Mouse (Mus musculus) lung, embryonic 14.5 days (tissue): ENCODE data around the gene Hoxd4. TPM values are rescaled to one million over a fixed set of nuclear protein-coding genes. Genes with fewer than 3 reads are reported as not detected.

Source experiments
- ATAC-seq: fragments of 200-750 bp; cut with Nextera tagmentation; 2 replicates; pipeline ENCODE4 v1.8.0; 2017; ENCODE audit warnings: mild to moderate bottlenecking, moderate TSS enrichment, moderate library complexity; ENCODE audit not compliant: insufficient read depth
- DNase-seq: peaks from one replicate; pipeline ENCODE4 v3.0.0-alpha.2; 2015
- H3K27ac ChIP-seq: fragments of 300-500 bp; sonication (generic); 2 replicates; pipeline ENCODE4 v1.5.1; 2014; ENCODE audit warnings: low read depth, mild to moderate bottlenecking, moderate library complexity
- H3K27me3 ChIP-seq: fragments of 300-500 bp; sonication (generic); 2 replicates; pipeline ENCODE4 v1.6.1; 2014; ENCODE audit warnings: low read length, control low read depth; ENCODE audit not compliant: insufficient read depth
- H3K36me3 ChIP-seq: fragments of 300-500 bp; sonication (generic); 2 replicates; pipeline ENCODE4 v1.6.1; 2014; ENCODE audit warnings: control low read depth; ENCODE audit not compliant: insufficient read depth
- H3K4me1 ChIP-seq: fragments of 300-500 bp; sonication (generic); 2 replicates; pipeline ENCODE4 v1.6.1; 2014; ENCODE audit warnings: antibody characterized with exemption, control low read depth; ENCODE audit not compliant: insufficient read depth
- H3K4me2 ChIP-seq: fragments of 300-500 bp; sonication (generic); 2 replicates; pipeline ENCODE4 v1.6.1; 2014; ENCODE audit warnings: mild to moderate bottlenecking
- H3K4me3 ChIP-seq: fragments of 300-500 bp; sonication (generic); 2 replicates; pipeline ENCODE4 v1.5.1; 2014; ENCODE audit warnings: low read depth, low read length
- H3K9ac ChIP-seq: fragments of 300-500 bp; sonication (generic); 2 replicates; pipeline ENCODE4 v1.6.1; 2014
- H3K9me3 ChIP-seq: fragments of 300-500 bp; sonication (generic); 2 replicates; pipeline ENCODE4 v1.6.1; 2016; ENCODE audit warnings: low read depth, low read length, control low read depth
- CTCF ChIP-seq: IDR thresholded peaks from 2 replicates; pipeline ENCODE4 v1.5.1; 2016; ENCODE audit warnings: antibody characterized with exemption, low read depth
- WGBS: fragments of 180-500 bp; shearing (Covaris S2); extraction: QIAGEN DNeasy Blood & Tissue Kit; methylation state at CpG from one replicate; pipeline ENCODE4 v1.1.7; 2014; 5-methylcytosine and 5-hydroxymethylcytosine counted together
- microRNA counts: library from miRNA; unstranded; fragments of <30 nt; microRNA quantifications from one replicate; lab custom pipeline; 2016
- microRNA-seq: library from miRNA; unstranded; fragments of <30 nt; microRNA quantifications from one replicate; pipeline ENCODE4, GENCODE M21; 2016; ENCODE audit warnings: borderline number of aligned reads
- polyA plus RNA-seq: library from polyadenylated mRNA; unstranded; fragments of >200 nt; fragmentation: Nextera tagmentation; extraction: Ambion mirVana; gene quantifications from 2 replicates; pipeline ENCODE4 v1.2.1, GENCODE M21; 2014

Hoxd4 gene
- polyA plus RNA-seq, 1 experiment from 2014 or later, result not detected

DNA sequence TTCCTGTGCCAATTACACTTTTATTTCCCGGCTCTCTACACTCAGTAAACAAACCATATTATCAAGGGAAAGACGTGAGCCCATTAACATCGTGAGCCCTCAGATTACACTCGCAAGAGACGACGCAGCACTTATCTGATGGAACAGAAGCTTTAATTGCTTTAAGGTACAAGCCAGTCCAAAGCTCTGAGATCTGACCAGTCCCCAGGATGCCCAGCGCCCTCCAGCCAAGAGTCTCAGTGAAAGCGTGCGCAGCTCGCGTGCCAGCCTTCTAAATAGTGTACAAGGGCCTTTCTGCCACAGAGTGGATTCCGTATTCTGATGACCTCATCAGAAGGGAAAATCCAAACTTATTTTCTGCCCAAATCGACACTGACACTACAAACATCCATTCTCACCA lies 50.2 kb downstream of the Hoxd4 start:
- peaks cover 89% of the 10 kb centered on the region for H3K27me3 ChIP-seq
- ATAC-seq (no peak), DNase-seq (no peak)
- no peak overlapping the region for H3K4me2 ChIP-seq
- TF ChIP-seq CTCF, result no peak
- H3K4me1 ChIP-seq, result peaks cover 7% of the 10 kb centered on the region; the same call in 1 of the 2 replicates
- H3K4me3 ChIP-seq, result no peak overlapping the region
- 4% methylated on average over 13 of the region's 13 CpGs for WGBS
- H3K27ac ChIP-seq, result no peak overlapping the region
- no peaks in the 10 kb centered on the region for H3K36me3 ChIP-seq
- no peak overlapping the region for H3K9ac ChIP-seq
- H3K9me3 ChIP-seq, result no peaks in the 10 kb centered on the region

DNA sequence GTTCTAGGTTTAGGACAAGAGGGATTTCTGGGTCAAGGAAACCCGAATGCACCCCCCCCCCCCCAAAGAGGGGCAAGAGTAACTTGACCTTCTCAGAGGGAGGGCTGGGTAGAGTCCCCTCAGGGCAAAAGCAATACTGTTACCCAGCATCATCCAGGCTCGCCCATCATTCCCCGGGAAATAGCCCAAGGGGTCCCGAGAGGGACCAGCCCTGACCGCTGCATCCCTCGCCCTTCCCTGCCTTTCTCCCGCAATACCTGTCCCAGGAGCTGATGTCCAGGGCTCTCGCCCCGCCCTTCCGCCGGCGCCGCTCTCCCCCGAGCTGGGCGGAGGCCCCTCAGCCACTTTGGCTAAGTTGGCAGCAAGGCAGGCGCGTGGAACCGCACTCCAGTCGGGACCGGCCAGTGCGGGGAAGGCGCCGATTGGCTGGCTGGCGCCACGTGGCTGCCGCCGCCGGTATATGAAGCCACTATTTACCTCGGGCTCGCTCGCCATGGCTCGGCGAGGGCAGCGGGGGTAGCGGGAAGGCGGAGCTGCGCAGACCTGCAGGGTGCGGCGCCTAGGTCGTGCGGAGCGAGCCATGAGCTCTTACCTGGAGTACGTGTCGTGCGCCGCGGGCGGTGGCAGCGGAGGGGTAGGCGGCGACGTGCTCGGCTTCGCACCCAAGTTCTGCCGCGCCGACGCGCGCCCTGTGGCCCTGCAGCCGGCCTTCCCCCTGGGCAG lies 51.0 kb downstream of the Hoxd4 start, which contains the start of gene Hoxd1:
Hoxd1 (plus strand) TSS at position 459 of the 723 bp plus-strand sequence.
- peak within 1 kb of the TSS; percentile 47 for H3K4me3 ChIP-seq
- H3K27ac ChIP-seq, result no peak within 1 kb of the TSS
- no peaks in the 10 kb centered on the region for H3K9me3 ChIP-seq
- peaks cover 84% of the 10 kb centered on the region for H3K27me3 ChIP-seq
- DNase-seq (peak; percentile 70), ATAC-seq (peak; percentile 79)
- peak within 1 kb of the TSS; percentile 89 for H3K4me2 ChIP-seq
- H3K4me1 ChIP-seq, result peaks cover 7% of the 10 kb centered on the region; the same call in 1 of the 2 replicates
- under 1% methylated on average over 61 of the region's 61 CpGs for WGBS
- TF ChIP-seq CTCF, result no peak
- H3K9ac ChIP-seq, result no peak within 1 kb of the TSS
- no peaks in the 10 kb centered on the region for H3K36me3 ChIP-seq

DNA sequence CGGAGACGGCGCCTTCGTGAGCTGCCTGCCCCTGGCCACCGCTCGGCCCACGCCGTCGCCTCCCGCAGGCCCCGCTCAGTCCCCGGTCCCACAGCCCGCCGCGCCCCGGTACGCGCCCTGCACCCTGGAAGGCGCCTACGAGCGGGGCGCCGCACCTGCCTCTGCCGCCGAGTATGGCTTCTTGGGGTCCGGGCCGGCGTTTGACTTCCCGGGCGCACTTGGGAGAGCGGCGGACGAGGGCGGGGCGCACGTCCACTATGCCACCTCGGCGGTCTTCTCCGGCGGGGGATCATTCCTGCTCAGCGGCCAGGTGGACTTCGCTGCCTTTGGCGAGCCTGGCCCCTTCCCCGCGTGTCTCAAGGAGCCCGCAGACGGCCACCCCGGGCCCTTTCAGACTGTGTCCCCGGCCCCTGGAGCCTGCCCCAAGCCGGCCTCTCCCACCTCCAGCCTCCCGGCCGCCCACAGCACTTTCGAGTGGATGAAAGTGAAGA lies 51.6 kb downstream of the Hoxd4 start:
- Histone ChIP-seq H3K27me3 (peaks cover 78% of the 10 kb centered on the region), H3K4me3 (peak overlapping the region; percentile 47), H3K36me3 (no peaks in the 10 kb centered on the region), H3K4me1 (peaks cover 7% of the 10 kb centered on the region; the same call in 1 of the 2 replicates), H3K9ac (no peak overlapping the region), H3K27ac (no peak overlapping the region), H3K9me3 (no peaks in the 10 kb centered on the region), H3K4me2 (peak overlapping the region; percentile 89)
- TF ChIP-seq CTCF, result no peak
- under 1% methylated on average over 53 of the region's 53 CpGs for WGBS
- ATAC-seq, result peak; percentile 41; the same call in 1 of the 2 replicates
- no peak for DNase-seq

DNA sequence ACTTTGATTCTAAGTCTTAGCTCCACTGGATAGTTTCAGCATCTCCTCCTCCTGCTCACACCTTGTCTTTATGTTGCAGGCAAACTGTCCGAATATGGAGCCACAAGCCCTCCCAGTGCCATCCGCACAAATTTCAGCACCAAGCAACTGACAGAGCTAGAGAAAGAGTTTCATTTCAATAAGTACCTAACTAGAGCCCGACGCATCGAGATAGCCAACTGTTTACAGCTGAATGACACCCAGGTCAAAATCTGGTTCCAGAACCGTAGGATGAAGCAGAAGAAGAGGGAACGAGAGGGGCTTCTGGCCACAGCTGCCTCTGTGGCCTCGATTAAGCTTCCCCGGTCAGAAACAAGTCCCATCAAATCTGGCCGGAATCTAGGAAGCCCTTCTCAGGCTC lies 52.2 kb downstream of the Hoxd4 start:
- H3K9ac ChIP-seq, result no peak overlapping the region
- no peak overlapping the region for H3K27ac ChIP-seq
- no peak for ATAC-seq
- H3K36me3 ChIP-seq, result no peaks in the 10 kb centered on the region
- no peak for TF ChIP-seq CTCF
- no peak for DNase-seq
- no peak overlapping the region for H3K4me3 ChIP-seq
- H3K9me3 ChIP-seq, result no peaks in the 10 kb centered on the region
- no peak overlapping the region for H3K4me2 ChIP-seq
- peaks cover 79% of the 10 kb centered on the region for H3K27me3 ChIP-seq
- 39% methylated on average over 10 of the region's 10 CpGs for WGBS
- peaks cover 7% of the 10 kb centered on the region; the same call in 1 of the 2 replicates for H3K4me1 ChIP-seq

DNA sequence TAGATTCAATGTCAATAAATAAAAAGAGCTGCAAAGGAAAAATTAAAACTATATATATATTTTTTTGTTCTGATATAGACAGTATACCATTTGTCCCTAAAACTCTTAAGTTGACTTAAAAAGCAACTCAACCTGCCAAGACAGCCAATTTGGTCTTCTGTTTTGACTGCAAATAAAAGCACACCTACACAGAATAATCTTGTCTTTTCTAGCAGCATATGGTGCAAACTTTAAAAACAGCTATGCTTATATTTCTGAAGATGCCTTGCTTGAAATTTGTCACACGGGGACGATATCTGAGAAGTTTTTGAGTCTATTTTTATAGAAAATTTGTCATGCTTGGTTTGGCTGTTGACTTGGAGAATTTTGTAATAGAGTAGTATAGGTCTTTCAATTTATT lies 62.6 kb downstream of the Hoxd4 start:
- Histone ChIP-seq H3K4me2 (no peak overlapping the region), H3K27me3 (no peaks in the 10 kb centered on the region), H3K4me3 (no peak overlapping the region), H3K4me1 (no peaks in the 10 kb centered on the region), H3K9ac (no peak overlapping the region), H3K27ac (no peak overlapping the region), H3K36me3 (no peaks in the 10 kb centered on the region), H3K9me3 (0 out of 2 replicates have a peak, but pooled peaks cover 2% of the 10 kb centered on the region)
- ATAC-seq (no peak), DNase-seq (no peak)
- no peak for TF ChIP-seq CTCF
- 84% methylated on average over 2 of the region's 2 CpGs for WGBS

DNA sequence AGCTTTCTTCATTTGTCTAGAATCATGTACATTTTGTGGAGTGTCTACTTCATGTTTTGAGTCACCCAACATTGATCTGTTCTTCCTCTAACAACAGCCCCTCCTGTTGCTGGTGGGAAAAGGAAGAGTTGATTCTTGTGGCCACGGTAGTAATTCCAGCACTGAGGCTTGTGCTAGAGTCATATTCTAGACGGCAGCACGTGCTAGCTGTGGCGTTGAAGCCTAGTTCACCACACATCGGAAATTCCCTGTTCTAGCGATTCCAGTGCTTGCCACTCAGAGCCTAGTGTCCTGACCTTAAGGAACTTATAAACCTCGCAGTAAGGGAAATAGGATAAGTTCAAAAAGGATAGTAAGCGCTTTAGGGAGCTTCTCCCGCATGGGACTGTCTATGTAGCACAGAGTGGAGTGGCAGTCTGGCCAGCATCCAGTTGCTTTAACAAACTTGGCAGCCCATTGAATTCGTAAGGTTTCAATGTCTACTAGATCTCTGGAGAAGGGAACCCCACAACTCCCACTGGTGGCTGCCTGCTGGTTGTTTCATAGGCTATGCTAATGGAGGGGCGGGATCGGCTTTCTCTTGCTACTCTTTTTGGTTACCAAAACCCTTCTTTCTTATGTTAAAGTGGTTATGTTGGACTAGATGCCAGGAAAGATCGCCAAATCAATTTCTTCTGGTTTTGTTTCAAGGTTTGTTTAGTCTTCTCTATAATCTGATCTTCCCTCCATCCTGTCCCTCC lies 66.0 kb downstream of the Hoxd4 start:
- Histone ChIP-seq H3K27me3 (no peaks in the 10 kb centered on the region), H3K4me3 (no peak overlapping the region), H3K36me3 (no peaks in the 10 kb centered on the region), H3K4me1 (no peaks in the 10 kb centered on the region), H3K9me3 (no peaks in the 10 kb centered on the region), H3K9ac (no peak overlapping the region), H3K4me2 (no peak overlapping the region), H3K27ac (no peak overlapping the region)
- no peak for ATAC-seq
- 66% methylated on average over 13 of the region's 13 CpGs for WGBS
- no peak for TF ChIP-seq CTCF
- DNase-seq, result peak; percentile 58

MicroRNA genes within 50 kb of the gene (microRNA counts, 519-probe panel; counts per million panel counts)
- 1,234 counts per million, percentile 5 among the panel's probes with 10 or more counts for microRNA mmu-miR-10b (lab: Ali Mortazavi, UCI)

Small RNA genes lying within 50 kb of the gene (microRNA-seq; reads per million reads assigned to microRNA genes)
- gene Gm44463 (not detected), gene Mir10b (687 reads per million, percentile 70 among the genes with 10 or more reads in this experiment)

Other genes starting within 250 kb of the Hoxd4 start
- 28.6 and 30.4 TPM in 2 replicates for gene Lnpk, start 132.5 kb upstream of the Hoxd4 start, polyA plus RNA-seq
- not detected in 2 replicates for gene Evx2, start 52.4 kb upstream of the Hoxd4 start, polyA plus RNA-seq
- gene Hoxd13, start 43.6 kb upstream of the Hoxd4 start, polyA plus RNA-seq, result not detected in 2 replicates
- gene Hoxd12, start 36.9 kb upstream of the Hoxd4 start, polyA plus RNA-seq, result not detected in 2 replicates
- gene Hoxd11, start 32.4 kb upstream of the Hoxd4 start, polyA plus RNA-seq, result not detected in 2 replicates
- 0.14 TPM in 1 of 2 replicates, not detected in the other for gene Hoxd10, start 20.0 kb upstream of the Hoxd4 start, polyA plus RNA-seq
- 0.13 TPM in 1 of 2 replicates, not detected in the other for gene Hoxd9, start 14.2 kb upstream of the Hoxd4 start, polyA plus RNA-seq
- gene Hoxd8, start 7.3 kb upstream of the Hoxd4 start, polyA plus RNA-seq, result 0.27 and 0.29 TPM in 2 replicates
- not detected in 2 replicates for gene Hoxd3, start within 50 bp of the Hoxd4 start, polyA plus RNA-seq
- not detected in 2 replicates for gene Gm28230, start 14.8 kb downstream of the Hoxd4 start, polyA plus RNA-seq
- gene Hoxd1, start 51.1 kb downstream of the Hoxd4 start, polyA plus RNA-seq, result 0.09 TPM in 1 of 2 replicates, not detected in the other
- gene Mtx2, start 113.9 kb downstream of the Hoxd4 start, polyA plus RNA-seq, result 122 and 125 TPM in 2 replicates